Mouse (Mus musculus): ENCODE measurements at regions not wholly inside any gene's neighbourhood (a gene's known extent, or its start where the extent isn't known, plus 50 kb on each side); places are given as distances from the start of the nearest gene placed in this dataset.

DNA sequence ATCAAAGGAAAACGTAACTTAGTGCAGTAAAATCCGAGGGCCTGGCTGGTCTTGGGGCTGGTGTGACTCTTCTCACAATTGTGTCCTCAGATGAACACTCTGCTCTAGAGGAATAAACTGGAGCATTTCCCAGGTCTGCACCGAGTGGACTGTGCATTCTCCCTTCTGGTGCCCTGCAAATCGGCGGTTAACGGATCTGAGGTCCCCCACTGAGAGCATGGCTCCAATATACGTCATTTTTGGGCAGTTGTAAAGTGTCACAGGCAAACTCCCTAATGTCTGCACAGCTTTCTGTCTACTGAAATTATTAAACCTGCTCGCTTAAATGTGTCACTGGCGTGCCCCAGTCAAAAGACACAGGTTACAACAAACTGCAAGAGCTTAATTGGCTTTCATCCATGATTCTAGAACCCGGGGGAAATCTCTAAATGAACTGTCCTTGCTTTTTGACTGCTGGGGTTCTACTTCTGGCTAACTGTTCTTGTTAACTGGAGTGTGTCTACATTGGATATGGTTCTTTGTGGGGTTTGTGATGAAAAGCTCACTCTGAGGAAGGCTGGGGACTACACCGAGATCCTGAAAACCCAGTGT lies 93.7 kb upstream of the Gm47985 start:
- no peak for DNase-seq (ENCODE audit: low spot score)

DNA sequence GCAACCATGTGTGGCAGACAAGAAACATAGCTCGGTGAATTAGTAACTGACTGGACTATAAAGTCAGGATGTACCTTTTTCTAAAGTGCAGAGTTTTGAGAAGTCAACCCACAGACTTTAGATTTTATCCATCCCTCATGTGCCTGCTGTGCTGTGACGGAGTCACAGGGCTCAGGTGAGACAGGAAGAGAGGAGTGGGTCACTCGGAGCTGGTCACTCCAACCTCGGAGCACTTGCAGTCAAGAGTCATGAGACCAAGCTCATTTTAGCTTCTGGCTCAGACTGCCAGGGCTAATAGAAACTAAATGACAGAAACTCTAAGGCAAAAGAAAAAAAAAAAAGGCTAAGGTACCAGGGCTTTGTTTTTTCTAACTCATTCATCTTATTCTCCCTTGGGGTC lies 90.3 kb upstream of the Gm47985 start:
- no peak for DNase-seq (ENCODE audit: low spot score)

- DNase-seq (ENCODE audit: low spot score), result no peak
These were observed 86.8 kb upstream of the Gm47985 start for GRCm38 (mm10) chr1:151095344-151096050.

GRCm38 (mm10) chr1:151096079-151096478 lies 86.3 kb upstream of the Gm47985 start:
- DNase-seq (ENCODE audit: low spot score), result no peak

DNA sequence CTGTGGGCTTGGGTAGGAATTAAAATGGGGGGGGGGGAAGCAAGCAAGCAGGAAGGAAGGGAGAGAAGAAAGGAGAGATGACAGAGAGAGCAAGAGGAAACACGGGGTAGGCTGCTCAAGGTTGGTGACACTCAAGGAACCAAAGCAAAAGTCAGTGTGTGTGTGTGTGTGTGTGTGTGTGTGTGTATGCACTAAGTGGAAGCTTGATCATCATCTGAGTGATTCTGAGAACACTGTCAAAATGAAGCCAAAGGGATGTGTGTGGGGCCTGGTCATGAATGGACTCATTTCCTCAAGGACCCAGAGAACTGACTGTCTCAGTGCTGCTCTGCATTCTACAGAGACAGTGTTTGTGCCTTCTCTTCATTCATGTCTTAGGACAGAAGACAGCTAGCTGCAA lies 84.8 kb upstream of the Gm47985 start:
- no peak for DNase-seq (ENCODE audit: low spot score)

DNA sequence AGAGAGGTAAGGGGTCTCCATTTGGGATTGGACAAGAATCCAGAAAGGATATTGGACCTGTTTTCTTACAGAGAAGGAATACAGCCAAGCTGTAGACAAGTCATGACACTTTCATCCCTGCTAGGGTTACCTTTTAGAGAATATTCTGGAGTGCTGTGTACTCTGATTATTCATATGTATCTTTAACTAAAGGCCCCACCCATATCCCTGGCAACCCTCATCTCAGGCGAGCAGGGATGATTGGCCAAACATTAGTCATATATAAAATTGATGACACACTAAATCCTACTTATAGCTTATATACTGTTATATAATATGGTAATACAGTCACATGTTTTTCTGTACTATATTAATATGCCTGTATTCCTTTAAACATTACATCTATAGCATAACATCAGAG lies 83.6 kb upstream of the Gm47985 start:
- no peak for DNase-seq (ENCODE audit: low spot score)

- DNase-seq (ENCODE audit: low spot score), result no peak
These were observed 81.5 kb upstream of the Gm47985 start for GRCm38 (mm10) chr1:151100565-151101483.

DNA sequence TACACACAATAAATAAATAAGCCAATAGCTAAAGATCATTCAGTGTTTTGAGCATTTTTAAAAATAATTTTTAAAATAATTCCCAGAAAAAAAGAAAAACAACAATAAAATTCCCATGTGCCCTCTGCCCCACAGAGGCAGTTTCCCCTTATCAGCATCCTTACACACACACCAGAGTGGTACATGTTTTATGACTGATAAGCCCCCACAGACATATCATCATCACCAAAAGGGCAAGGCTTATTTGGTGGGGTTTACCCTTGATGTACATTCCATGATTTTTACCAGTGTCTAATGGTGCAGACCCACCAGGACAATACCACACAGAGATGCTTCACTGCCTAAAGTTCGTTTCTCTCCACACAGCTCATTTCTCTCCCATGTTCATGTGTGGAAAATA lies 80.8 kb upstream of the Gm47985 start:
- no peak for DNase-seq (ENCODE audit: low spot score)

DNA sequence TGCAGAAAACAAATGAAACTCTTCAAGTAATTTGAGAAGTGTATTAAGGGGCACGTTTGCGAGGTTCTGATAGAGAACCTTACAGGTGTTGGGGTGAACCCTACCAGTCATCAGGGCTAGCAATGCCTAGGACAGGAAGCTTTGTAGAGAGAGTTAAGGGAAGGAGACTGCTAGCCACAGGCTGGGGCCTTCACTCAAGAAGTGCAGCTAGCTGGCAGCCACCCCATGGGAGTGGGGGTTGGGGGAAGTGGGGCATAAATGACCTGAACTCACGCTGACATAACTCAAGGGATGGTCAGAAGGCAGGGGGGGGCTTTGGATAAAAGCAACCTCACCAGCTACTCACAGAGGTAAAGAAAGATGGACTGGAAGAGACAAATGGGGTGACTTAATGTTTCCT lies 80.3 kb upstream of the Gm47985 start:
- no peak for DNase-seq (ENCODE audit: low spot score)

GRCm38 (mm10) chr1:151102646-151103391 lies 79.5 kb upstream of the Gm47985 start:
- DNase-seq (ENCODE audit: low spot score), result no peak

DNA sequence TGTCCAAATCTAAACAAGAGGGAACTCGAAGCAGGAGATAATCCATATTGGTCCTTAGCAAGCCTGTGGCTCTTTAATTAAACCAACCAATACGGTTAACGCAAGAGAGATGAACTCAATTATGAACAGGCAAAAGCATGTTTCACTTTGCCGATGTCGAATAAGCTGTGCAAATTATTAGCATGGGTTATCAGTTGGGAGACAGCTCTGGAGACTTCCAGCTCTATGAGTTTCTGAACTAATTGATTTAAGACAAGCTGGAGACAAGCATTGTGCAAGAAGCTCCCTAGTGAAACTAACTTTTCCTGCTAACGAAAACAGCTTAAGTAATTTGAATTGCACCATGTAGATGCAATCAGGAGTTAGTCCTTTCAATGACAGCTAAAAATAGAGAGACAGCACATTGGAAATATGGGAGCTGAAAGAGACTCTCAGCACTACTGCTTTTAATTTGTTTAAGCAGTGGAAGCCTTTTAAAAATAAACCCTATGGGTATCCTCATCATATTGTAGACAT lies 78.8 kb upstream of the Gm47985 start:
- DNase-seq (ENCODE audit: low spot score), result no peak

GRCm38 (mm10) chr1:151104346-151104745 lies 78.0 kb upstream of the Gm47985 start:
- no peak for DNase-seq (ENCODE audit: low spot score)

- DNase-seq (ENCODE audit: low spot score), result no peak
These were observed 77.5 kb upstream of the Gm47985 start for GRCm38 (mm10) chr1:151104806-151105205.

DNA sequence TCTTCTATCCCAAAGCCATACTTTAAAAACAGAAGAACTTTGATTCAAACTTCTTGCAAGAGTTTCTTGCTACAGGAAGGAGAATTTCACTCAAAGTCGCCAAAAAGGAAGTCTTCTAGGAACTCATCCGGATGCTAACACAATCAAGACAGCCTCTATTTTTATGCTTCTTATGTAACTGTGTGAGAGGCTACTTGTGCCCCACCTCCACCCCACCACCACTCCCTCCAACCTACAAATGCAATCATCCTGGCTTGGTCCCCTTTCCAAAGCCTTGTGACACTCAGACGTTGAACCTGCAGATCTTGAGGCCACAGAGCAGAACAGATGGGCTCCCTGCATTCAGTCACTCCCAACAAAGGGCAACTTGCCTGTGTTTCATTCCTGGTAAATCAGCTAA lies 77.1 kb upstream of the Gm47985 start:
- no peak for DNase-seq (ENCODE audit: low spot score)

DNA sequence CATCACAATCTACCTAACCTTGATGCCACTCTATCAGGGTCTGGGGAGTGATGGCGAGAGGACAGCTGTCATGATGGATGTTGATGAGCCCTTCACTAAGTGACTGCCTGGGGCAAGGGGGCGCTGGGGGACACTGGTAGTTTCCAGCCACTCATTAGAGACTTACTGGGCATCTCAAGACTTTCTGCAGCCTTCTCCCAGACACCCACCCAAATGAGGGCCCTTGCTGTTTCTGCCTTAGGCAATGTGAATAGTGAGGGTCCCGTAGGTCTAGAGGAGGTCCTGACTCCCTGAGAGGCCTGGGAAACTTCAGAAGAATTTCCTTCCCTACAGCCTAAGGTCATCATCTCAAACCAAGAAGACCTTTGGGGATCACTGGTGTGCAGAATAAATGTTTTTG lies 74.9 kb upstream of the Gm47985 start:
- no peak for DNase-seq (ENCODE audit: low spot score)

DNA sequence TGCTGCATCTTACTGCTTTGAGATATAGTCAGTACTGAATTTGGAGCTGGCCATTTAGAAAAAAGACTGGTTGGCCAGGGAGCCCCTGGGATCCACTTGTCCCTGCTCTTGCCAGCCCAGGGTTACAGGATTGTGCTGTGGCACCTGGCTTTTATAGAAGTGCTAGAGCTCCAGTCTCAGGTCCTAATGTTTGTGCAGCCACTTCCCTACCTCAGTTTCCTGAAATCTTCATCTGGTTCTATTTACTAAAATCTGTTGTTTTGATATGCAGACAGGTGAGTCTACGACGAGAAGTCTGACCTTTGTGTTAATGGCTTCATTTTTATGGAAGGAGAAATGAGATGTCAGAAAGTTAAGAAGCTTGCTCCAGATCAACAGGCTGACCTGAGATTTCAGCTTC lies 73.0 kb upstream of the Gm47985 start:
- no peak for DNase-seq (ENCODE audit: low spot score)

- DNase-seq (ENCODE audit: low spot score), result no peak
These were observed 71.9 kb upstream of the Gm47985 start for GRCm38 (mm10) chr1:151110412-151110811.

- no peak for DNase-seq (ENCODE audit: low spot score)
These were observed 70.7 kb upstream of the Gm47985 start for GRCm38 (mm10) chr1:151111683-151112082.

- no peak for DNase-seq (ENCODE audit: low spot score)
These were observed 69.9 kb upstream of the Gm47985 start for GRCm38 (mm10) chr1:151112390-151112789.

- no peak for DNase-seq (ENCODE audit: low spot score)
These were observed 69.1 kb upstream of the Gm47985 start for GRCm38 (mm10) chr1:151113199-151113598.

DNA sequence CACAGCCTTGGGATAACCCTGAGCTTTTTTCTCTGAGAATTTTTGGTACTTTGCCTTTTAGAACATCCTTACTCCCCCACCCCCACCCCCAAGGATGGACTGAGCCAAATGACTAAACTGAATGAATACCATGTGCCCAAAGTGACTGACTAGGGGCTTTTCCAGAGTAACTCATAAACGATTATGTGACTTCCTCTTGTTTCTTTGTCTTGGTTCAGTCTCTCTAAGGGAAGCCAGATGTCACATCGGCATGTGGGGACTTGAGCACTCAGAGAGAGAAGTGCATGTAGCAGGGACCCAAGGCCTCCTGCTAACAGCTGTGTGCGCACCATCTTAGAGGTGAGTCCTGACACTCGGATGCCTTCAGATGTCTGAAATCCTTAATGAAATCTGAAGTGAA lies 63.8 kb upstream of the Gm47985 start:
- DNase-seq (ENCODE audit: low spot score), result no peak

- DNase-seq (ENCODE audit: low spot score), result no peak
These were observed 63.4 kb upstream of the Gm47985 start for GRCm38 (mm10) chr1:151118982-151119381.
